Comparison of ENCODE assay signal across 8 mouse cellular contexts in the genomic region with DNA sequence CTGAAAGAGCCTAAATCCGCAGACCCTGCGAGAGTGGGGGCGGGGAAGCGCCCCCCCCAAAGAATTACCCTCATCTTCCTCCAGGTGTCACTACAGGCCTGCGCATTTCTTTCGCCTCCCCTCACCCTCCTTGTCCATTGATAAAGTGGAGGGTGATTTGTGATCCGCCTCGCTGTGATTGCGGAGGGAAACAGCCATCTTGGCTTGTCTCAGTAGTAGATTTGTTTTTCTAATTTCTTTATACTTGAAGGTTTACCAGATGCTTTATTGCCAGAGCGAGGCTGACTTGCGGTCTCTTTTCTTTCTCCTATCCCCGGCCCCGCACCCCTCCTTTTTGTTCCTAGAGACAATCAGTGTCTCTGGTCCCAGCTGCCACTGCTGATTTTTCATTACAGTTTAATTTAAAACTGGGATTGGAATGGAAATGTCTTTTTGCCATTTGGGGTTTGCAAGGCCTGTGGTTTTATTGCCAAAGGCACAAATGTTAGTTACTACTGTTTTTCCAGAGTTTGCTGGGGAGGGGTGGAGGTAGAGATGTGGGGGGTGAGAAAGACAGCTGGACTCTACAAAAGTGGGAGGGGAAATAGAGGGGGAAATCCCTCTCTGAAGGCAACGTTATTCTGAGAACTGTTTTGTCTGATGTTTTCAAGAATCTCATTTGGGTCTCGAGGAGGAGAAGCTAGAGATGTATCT.
DNase-seq lines count a peak whose midpoint lies in the region; ATAC-seq and TF ChIP-seq lines count a peak whose summit lies in the region.

No protein-coding gene starts in this region.

- H3K36me3 ChIP-seq in spleen, adult 2 months (ENCODE audit: control insufficient read depth, insufficient read depth, low read length): no peaks in the 10 kb centered on the region
- H3K36me3 ChIP-seq in embryonic facial prominence, embryonic 11.5 days (replicated peaks; ENCODE audit: control insufficient read depth, insufficient read depth, low read depth, low read length): no peaks in the 10 kb centered on the region
- H3K36me3 ChIP-seq in heart, embryonic 10.5 days: no peaks in the 10 kb centered on the region
- H3K36me3 ChIP-seq in kidney, embryonic 16.5 days (ENCODE audit: insufficient read depth, low read length): no peaks in the 10 kb centered on the region
- no peaks in the 10 kb centered on the region for H3K36me3 ChIP-seq in limb, embryonic 14.5 days (ENCODE audit: control insufficient read depth, insufficient read depth, low read length)
- H3K36me3 ChIP-seq in neural tube, embryonic 12.5 days: no peaks in the 10 kb centered on the region

- DNase-seq in spleen, adult 2 months (ENCODE audit: low read depth in 1 of 2, low spot score in 2 of 2): no peak
- DNase-seq in spleen, adult 12 weeks (ENCODE audit: low spot score): no peak
- DNase-seq in embryonic facial prominence, embryonic 11.5 days (ENCODE audit: low spot score): peak; percentile 77
- peak; percentile 76 for DNase-seq in heart, embryonic 10.5 days (ENCODE audit: low spot score)
- DNase-seq in limb, embryonic 14.5 days (ENCODE audit: low spot score): peak; percentile 52
- DNase-seq in thymus, postnatal 25 days: peak; percentile 34

- H3K4me1 ChIP-seq in spleen, adult 2 months (ENCODE audit: control insufficient read depth, insufficient read depth, insufficient read length): peaks cover 3% of the 10 kb centered on the region; the same call in 1 of the 2 replicates
- H3K4me1 ChIP-seq in embryonic facial prominence, embryonic 11.5 days (ENCODE audit: control insufficient read depth, insufficient read depth, low read length): no peaks in the 10 kb centered on the region; the same call in 1 of the 2 replicates
- H3K4me1 ChIP-seq in heart, embryonic 10.5 days: peaks cover 39% of the 10 kb centered on the region
- H3K4me1 ChIP-seq in kidney, embryonic 16.5 days (ENCODE audit: insufficient read depth, low read length): peaks cover 46% of the 10 kb centered on the region
- H3K4me1 ChIP-seq in limb, embryonic 14.5 days (ENCODE audit: control insufficient read depth, insufficient read depth, low read length): peaks cover 42% of the 10 kb centered on the region
- peaks cover 53% of the 10 kb centered on the region for H3K4me1 ChIP-seq in neural tube, embryonic 12.5 days

- 0 out of 2 replicates have a peak, but pooled peaks have one; percentile 21 for ATAC-seq in embryonic facial prominence, embryonic 11.5 days (replicated peaks; ENCODE audit: insufficient number of reproducible peaks, low FRiP score, low TSS enrichment, low read depth)
- 0 out of 2 replicates have a peak, but pooled peaks have one; percentile 13 for ATAC-seq in kidney, embryonic 16.5 days (ENCODE audit: low FRiP score, low TSS enrichment)
- peak; percentile 52; the same call in 1 of the 2 replicates for ATAC-seq in limb, embryonic 14.5 days (ENCODE audit: low FRiP score, low read depth)
- ATAC-seq in neural tube, embryonic 12.5 days (ENCODE audit: low FRiP score, low read depth): peak; percentile 82

- H3K9me3 ChIP-seq in embryonic facial prominence, embryonic 11.5 days (replicated peaks; ENCODE audit: control insufficient read depth, low read length): no peaks in the 10 kb centered on the region
- no peaks in the 10 kb centered on the region for H3K9me3 ChIP-seq in heart, embryonic 10.5 days
- no peaks in the 10 kb centered on the region for H3K9me3 ChIP-seq in kidney, embryonic 16.5 days (ENCODE audit: low read length)
- no peaks in the 10 kb centered on the region for H3K9me3 ChIP-seq in limb, embryonic 14.5 days (ENCODE audit: control insufficient read depth, low read length)
- H3K9me3 ChIP-seq in neural tube, embryonic 12.5 days: no peaks in the 10 kb centered on the region

- H3K27me3 ChIP-seq in spleen, adult 2 months (ENCODE audit: control insufficient read depth, insufficient read depth, low read length): no peaks in the 10 kb centered on the region
- no peaks in the 10 kb centered on the region for H3K27me3 ChIP-seq in embryonic facial prominence, embryonic 11.5 days (ENCODE audit: control insufficient read depth, insufficient read depth, low read length)
- H3K27me3 ChIP-seq in heart, embryonic 10.5 days (ENCODE audit: insufficient read depth, poor library complexity, severe bottlenecking): no peaks in the 10 kb centered on the region
- H3K27me3 ChIP-seq in kidney, embryonic 16.5 days (ENCODE audit: insufficient read depth, low read length): no peaks in the 10 kb centered on the region; the same call in 1 of the 2 replicates
- H3K27me3 ChIP-seq in limb, embryonic 14.5 days (ENCODE audit: control insufficient read depth, insufficient read depth, low read length): no peaks in the 10 kb centered on the region
- no peaks in the 10 kb centered on the region for H3K27me3 ChIP-seq in neural tube, embryonic 12.5 days (replicated peaks)

- no peak overlapping the region for H3K9ac ChIP-seq in embryonic facial prominence, embryonic 11.5 days (replicated peaks; ENCODE audit: low read length)
- H3K9ac ChIP-seq in kidney, embryonic 16.5 days (replicated peaks; ENCODE audit: low read length): 0 out of 2 replicates have a peak overlapping the region, but pooled peaks have one; percentile 42
- H3K9ac ChIP-seq in limb, embryonic 14.5 days (ENCODE audit: low read depth, low read length, severe bottlenecking): no peak overlapping the region
- H3K9ac ChIP-seq in neural tube, embryonic 12.5 days: no peak overlapping the region

- TF ChIP-seq POLR2A in spleen, adult 2 months (IDR thresholded peaks at IDR 0.05; ENCODE audit: low read depth, low read length): no peak
- no peak for TF ChIP-seq POLR2A in limb, embryonic 14.5 days (IDR thresholded peaks at IDR 0.05; ENCODE audit: borderline replicate concordance, extremely low read depth, insufficient read depth, insufficient read length)

- peak; percentile 51; the same call in 1 of the 2 replicates for TF ChIP-seq CTCF in spleen, adult 2 months (IDR thresholded peaks at IDR 0.05; ENCODE audit: extremely low read depth, insufficient read depth, insufficient read length, insufficient replicate concordance)

- H3K4me2 ChIP-seq in embryonic facial prominence, embryonic 11.5 days (ENCODE audit: low read depth, low read length): peak overlapping the region; percentile 25
- H3K4me2 ChIP-seq in kidney, embryonic 16.5 days (replicated peaks; ENCODE audit: low read depth, low read length): peak overlapping the region; percentile 46
- H3K4me2 ChIP-seq in limb, embryonic 14.5 days (replicated peaks; ENCODE audit: low read depth, low read length, severe bottlenecking): peak overlapping the region; percentile 45
- H3K4me2 ChIP-seq in neural tube, embryonic 12.5 days (replicated peaks): peak overlapping the region; percentile 47

- WGBS in spleen, adult 2 months: 34% methylated on average over 15 of the region's 15 CpGs
- 8% methylated on average over 15 of the region's 15 CpGs for WGBS in embryonic facial prominence, embryonic 11.5 days
- WGBS in heart, embryonic 10.5 days: 7% methylated on average over 15 of the region's 15 CpGs
- WGBS in kidney, embryonic 16.5 days: 7% methylated on average over 15 of the region's 15 CpGs
- 7% methylated on average over 15 of the region's 15 CpGs for WGBS in limb, embryonic 14.5 days
- WGBS in neural tube, embryonic 12.5 days: 3% methylated on average over 15 of the region's 15 CpGs

- no peak overlapping the region for H3K27ac ChIP-seq in spleen, adult 2 months (ENCODE audit: insufficient read depth, low read length)
- 0 out of 2 replicates have a peak overlapping the region, but pooled peaks have one; percentile 28 for H3K27ac ChIP-seq in embryonic facial prominence, embryonic 11.5 days (replicated peaks; ENCODE audit: low read depth, low read length)
- H3K27ac ChIP-seq in heart, embryonic 10.5 days: peak overlapping the region; percentile 76
- H3K27ac ChIP-seq in kidney, embryonic 16.5 days (ENCODE audit: low read length): no peak overlapping the region
- no peak overlapping the region for H3K27ac ChIP-seq in limb, embryonic 14.5 days (replicated peaks; ENCODE audit: low read depth, low read length)
- H3K27ac ChIP-seq in neural tube, embryonic 12.5 days: peak overlapping the region; percentile 21; the same call in 1 of the 2 replicates

- no peak overlapping the region for H3K4me3 ChIP-seq in spleen, adult 2 months (ENCODE audit: extremely low read depth, insufficient read depth, insufficient read length)
- H3K4me3 ChIP-seq in embryonic facial prominence, embryonic 11.5 days (ENCODE audit: low read depth, low read length): 0 out of 2 replicates have a peak overlapping the region, but pooled peaks have one; percentile 15
- peak overlapping the region; percentile 47 for H3K4me3 ChIP-seq in heart, embryonic 10.5 days
- peak overlapping the region; percentile 25 for H3K4me3 ChIP-seq in kidney, embryonic 16.5 days (ENCODE audit: low read length)
- H3K4me3 ChIP-seq in limb, embryonic 14.5 days (replicated peaks; ENCODE audit: low read length): peak overlapping the region; percentile 26
- no peak overlapping the region for H3K4me3 ChIP-seq in neural tube, embryonic 12.5 days

Comparison
In these comparisons a context has a peak if more than half of its experiments do, and no peak if none do; other contexts are left out.
1. DNase-seq: peak in embryonic facial prominence, embryonic 11.5 days (single experiment), heart, embryonic 10.5 days (single experiment), limb, embryonic 14.5 days (single experiment) and thymus, postnatal 25 days (single experiment); none in spleen, adult 2 months (0 of 2) and spleen, adult 12 weeks (single experiment).
2. H3K27ac ChIP-seq: peak in embryonic facial prominence, embryonic 11.5 days (single experiment), heart, embryonic 10.5 days (single experiment) and neural tube, embryonic 12.5 days (single experiment); none in spleen, adult 2 months (single experiment), kidney, embryonic 16.5 days (single experiment) and limb, embryonic 14.5 days (single experiment).
3. H3K4me3 ChIP-seq: peak in embryonic facial prominence, embryonic 11.5 days (single experiment), heart, embryonic 10.5 days (single experiment), kidney, embryonic 16.5 days (single experiment) and limb, embryonic 14.5 days (single experiment); none in spleen, adult 2 months (single experiment) and neural tube, embryonic 12.5 days (single experiment).
4. ATAC-seq: peak in every context shown above with its lines; median percentile 82 in neural tube, embryonic 12.5 days; 52 in limb, embryonic 14.5 days; 21 in embryonic facial prominence, embryonic 11.5 days; 13 in kidney, embryonic 16.5 days.
5. Peak in every context shown above with its lines, with median percentiles within 50 percentile points of each other: H3K4me2 ChIP-seq.